Mouse (Mus musculus): ENCODE measurements around the gene Anapc15.

Gene Anapc15

GRCm38 (mm10) chr7:101863415-101863814 is at the start of gene Anapc15:
Anapc15 (plus strand) TSS chr7:101863715.
- no peak for DNase-seq (ENCODE audit: low read depth, low spot score)

- DNase-seq (ENCODE audit: low read depth, low spot score) = peak; percentile 64
Measured at GRCm38 (mm10) chr7:101817861-101818401, 45.6 kb upstream of the Anapc15 start, which contains the start of gene Phox2a. Phox2a (plus strand) TSS chr7:101818313.

DNA sequence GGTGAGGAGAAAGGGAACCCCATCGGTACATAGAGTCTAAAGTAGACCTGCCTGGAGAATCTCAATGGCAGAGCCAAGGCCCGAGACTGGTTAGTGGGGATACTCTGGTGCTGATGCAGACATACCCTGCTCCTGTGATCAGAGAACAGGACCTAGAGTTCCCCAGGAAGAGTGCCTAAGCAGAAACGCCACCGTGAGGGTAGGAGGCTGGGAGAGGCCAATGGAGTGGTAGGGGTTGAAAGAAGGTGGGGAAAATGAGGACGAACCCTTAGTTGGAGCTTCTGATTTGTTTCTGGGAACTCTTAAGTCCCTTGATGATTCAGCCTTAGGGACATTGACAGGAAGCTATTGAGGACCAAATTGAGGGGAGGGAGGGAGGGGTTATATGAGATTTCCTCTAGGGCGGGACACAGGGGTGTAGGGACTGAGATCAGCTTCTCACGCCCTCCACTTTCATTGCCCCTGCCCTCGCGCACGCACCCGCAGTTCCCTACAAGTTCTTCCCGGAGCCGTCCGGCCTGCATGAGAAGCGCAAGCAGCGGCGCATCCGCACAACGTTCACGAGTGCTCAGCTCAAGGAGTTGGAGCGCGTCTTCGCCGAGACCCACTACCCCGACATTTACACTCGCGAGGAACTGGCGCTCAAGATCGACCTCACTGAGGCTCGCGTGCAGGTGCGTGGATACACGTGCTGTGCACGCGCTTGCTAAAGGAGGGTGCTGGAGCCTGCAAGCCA is 43.1 kb upstream of the Anapc15 start:
- peak; percentile 37 for DNase-seq (ENCODE audit: low read depth, low spot score)

DNA sequence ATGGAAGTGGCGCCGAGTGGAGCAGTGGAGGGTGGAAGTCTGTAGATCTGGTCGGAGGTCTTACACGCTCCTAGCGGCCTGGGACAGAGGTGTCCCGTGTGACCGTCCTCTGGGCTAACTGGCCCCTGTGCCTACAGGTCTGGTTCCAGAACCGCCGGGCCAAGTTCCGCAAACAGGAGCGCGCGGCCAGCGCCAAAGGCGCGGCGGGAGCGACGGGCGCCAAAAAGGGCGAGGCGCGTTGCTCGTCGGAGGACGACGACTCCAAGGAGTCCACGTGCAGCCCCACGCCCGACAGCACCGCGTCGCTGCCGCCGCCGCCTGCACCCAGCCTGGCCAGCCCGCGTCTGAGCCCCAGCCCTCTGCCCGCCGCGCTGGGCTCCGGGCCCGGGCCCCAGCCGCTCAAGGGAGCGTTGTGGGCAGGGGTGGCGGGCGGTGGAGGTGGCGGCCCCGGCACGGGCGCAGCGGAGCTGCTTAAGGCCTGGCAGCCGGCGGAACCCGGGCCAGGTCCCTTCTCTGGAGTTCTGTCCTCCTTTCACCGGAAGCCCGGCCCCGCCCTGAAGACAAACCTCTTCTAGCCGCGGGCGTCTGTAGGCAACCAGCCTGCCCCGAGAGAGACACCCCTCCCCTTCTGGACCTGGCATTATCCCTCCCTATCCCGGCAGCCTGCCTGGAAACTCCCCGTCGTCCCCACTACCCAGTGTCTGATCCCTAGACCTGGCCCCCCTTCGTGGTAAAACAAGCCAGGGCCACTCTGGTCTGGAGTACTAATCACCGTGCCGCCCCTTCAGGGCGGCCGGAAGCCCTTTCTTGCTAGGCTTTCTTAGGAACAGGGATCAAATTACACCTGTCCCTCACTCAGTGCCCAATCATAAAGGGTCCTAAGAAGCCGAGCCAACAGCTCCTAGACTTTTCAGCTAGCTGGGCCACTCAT is 41.7 kb upstream of the Anapc15 start:
- peak; percentile 89 for DNase-seq (ENCODE audit: low read depth, low spot score)

- DNase-seq (ENCODE audit: low read depth, low spot score) = peak; percentile 94
Measured at GRCm38 (mm10) chr7:101822836-101823757, 40.4 kb upstream of the Anapc15 start.

DNA sequence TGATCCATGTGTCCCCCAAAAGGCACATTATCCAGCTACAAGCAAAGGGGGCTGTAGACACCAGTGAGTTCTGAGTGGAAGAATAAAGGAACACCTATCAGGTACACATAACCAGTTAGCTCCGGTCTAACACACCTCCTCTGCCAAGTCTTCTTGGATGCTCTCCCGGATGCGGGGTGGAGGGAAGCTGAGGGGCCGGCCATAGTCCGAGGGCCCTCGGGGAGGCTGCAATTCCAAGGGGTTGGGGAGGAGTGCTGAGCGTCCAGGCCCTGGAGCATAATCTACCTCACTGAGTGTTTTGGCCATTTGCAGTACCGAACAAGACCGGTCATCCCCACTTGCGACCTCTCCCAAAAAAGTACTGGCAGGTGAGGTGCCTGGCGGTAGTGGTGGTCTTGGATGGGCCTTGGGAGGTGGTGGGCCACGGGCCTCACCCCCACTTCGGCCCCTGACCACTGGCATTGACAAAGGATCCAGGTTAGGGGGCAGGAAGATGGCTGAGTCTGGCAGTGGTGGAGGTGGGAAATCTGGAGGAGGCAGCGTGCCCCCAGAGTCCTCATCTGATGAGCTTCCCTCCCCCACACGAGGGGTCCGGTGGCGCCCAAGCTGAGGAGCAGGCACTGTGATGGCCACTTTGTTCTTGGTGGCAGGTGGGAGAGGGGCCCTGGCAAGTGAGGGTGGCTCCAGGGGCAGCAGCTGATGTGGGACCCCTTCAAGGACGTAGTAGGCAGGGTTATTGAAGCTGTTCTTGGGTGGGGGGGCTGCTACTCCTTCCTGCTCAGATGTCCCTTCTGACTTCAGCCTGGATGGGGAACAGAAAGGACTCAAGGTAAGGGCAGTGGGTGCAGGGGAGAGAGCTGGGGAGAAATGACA is 39.5 kb upstream of the Anapc15 start:
- DNase-seq (ENCODE audit: low read depth, low spot score) = no peak

DNA sequence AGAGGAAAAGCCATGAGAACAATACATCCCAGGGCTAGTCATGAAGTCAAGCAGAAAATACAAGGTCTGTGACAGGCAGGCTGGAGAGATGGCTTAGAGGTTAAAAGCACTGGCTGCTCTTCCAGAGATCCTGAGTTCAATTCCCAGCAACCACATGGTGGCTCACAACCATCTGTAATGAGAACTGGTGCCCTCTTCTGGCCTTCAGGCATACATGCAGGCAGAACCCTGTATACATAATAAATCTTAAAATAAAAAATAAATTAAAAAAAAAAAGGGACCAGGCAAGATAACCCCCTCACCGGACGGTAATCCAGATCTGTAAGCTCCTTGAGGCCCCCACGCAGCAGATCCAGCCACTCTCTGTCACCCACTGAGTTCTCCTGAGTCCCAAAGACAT is 33.1 kb upstream of the Anapc15 start:
- DNase-seq (ENCODE audit: low read depth, low spot score) = no peak

DNA sequence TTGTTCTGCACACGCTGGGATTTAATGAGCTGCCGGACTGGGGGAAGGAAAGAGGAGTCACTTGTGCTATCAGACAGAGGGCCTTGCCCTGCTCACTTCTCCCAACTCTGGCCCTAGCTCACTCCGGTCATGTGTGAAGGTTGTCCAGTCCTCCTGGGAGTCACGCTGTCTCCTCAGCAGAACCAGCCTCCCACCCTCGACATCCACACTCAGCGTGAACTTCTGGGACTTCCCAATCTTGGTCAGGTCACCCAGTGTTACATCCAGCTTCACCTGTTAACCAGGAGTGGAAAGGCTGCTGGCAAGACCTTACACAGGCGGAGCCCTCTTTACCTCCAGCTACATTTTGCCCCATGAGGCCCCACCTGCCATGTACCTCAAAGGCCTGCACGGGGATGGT is 32.1 kb upstream of the Anapc15 start:
- no peak for DNase-seq (ENCODE audit: low read depth, low spot score)

DNA sequence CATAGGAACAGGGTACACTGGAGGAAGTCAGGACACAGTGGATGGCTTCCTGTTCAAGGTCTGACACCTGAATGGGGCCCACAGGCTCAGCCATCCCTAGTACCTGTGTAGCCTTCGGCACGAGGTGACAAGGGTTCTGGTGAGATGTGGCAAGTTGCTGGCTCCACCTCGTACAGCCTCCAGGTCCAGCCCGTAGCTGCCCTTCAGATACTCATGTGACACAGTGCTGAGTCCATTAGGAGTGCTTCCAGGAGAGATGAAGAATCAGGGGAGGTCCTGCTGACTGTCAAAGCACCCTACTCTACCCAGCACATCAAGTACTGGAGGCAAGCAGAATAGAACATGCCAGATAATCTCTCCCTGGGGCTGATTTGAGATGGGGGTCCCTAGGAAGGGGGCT is 31.1 kb upstream of the Anapc15 start:
- no peak for DNase-seq (ENCODE audit: low read depth, low spot score)

- peak; percentile 65 for DNase-seq (ENCODE audit: low read depth, low spot score)
Measured at GRCm38 (mm10) chr7:101833352-101833751, 30.2 kb upstream of the Anapc15 start.

- DNase-seq (ENCODE audit: low read depth, low spot score) = no peak
Measured at GRCm38 (mm10) chr7:101833916-101834584, 29.5 kb upstream of the Anapc15 start.

- no peak for DNase-seq (ENCODE audit: low read depth, low spot score)
Measured at GRCm38 (mm10) chr7:101834903-101835302, 28.6 kb upstream of the Anapc15 start.

GRCm38 (mm10) chr7:101835457-101836109 is 27.9 kb upstream of the Anapc15 start:
- no peak for DNase-seq (ENCODE audit: low read depth, low spot score)

DNA sequence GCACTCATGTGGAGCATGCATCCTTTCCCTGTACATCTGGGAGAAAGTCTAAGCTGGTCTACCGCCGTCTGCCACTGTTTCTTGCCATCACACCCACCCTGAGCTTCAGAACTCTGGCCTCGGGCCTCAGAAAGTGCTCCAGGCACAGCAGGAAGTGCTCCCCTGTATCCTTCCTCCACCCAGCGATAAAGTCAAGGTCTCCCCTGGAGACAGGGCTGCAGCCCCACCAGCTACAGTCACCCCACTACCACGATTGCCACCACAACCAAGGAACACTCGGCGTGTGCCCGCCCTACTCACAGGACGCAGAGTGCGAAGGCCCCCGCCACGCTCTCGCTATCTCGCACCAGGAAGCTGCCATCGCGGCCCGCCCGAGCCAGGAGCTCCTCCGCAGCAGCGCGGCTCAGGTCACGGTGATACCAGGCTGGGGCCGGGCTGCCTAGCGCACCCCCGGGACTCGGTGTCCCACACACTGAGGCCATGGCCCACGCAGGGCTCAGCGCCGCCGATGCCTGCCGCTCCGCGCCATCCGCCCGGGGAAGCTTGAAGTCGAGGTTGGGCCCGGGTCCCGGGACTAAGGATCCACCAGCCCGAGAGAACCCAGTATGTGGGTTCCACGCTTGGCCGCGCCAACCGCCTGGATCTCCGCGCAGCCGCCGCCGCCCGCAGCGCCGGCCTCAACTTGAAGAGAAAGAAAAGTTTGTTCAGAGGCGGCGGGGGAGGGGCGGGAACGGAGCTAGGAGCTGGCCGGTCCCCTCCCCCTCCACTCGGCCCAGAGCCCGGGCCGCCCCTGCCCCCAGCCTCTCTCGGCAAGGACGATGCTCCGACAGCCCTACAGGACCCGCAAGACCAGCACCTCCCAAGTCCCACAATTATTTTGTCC is 27.0 kb upstream of the Anapc15 start:
- peak; percentile 74 for DNase-seq (ENCODE audit: low read depth, low spot score)

DNA sequence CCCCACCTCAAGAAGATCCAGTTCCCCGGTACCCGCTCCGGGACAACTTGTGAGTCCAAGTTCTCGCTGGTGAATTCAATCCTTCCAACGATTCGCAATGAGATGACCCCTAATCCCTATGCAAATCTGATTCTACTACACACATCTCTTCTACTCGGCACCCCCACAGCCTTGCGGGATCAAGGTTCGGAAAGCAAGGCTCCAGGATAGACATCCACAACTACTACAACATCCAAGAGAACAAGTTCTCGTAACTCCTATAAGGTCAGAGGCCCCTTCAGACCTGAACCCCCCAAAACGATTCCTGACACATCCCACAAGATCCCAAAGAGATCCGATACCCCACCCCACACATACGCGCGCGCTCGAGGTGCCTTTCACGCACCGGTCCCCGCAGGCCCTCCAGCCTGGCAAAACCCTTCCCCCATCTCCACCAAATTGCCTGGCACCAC is 26.3 kb upstream of the Anapc15 start:
- DNase-seq (ENCODE audit: low read depth, low spot score) = peak; percentile 46

- peak; percentile 99 for DNase-seq (ENCODE audit: low read depth, low spot score)
Measured at GRCm38 (mm10) chr7:101837606-101838471, 25.7 kb upstream of the Anapc15 start, which contains the start of gene Inppl1. Inppl1 (minus strand) TSS chr7:101838229.

GRCm38 (mm10) chr7:101844186-101844585 is 19.3 kb upstream of the Anapc15 start:
- DNase-seq (ENCODE audit: low read depth, low spot score) = no peak

Data from R1 (cell line).